ENCODE assay signal across 15 mouse cellular contexts in the genomic region with DNA sequence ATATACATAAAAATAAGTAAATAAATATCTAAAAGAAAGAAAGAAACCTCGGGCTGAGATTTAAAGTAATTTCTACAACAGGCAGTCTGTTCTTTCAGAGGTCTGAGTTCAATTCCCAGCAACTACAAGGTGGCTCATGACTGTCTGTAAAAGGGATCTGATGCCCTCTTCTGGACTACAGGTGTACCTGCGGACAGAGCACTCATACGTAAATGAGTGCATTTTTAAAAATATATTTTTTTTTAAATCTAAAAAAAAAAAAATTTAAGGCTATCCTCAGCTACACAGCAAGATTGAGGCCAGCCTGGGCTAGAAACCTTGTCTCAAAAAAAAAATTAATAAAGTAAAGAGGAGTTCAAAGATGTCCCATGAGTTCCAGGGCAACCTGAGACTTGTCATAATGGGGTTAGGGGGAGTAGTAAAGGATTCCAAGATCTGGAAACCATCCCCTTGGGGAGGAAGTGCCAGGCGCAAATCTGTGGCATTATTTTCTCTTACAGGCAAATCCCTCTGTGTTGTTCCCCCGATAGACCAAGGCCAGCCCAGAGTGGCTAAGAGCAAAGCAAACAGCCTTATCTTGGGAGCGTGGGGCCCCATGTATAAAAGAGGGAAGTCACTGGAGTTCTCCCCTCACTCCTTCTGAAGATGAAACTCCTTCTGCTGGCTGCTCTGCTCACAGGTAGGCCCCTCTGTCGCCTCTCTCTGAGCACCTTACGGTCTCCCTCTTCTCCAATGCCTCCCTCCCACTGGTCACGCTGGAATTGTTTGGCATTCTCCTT. TPM values are rescaled to one million over a fixed set of nuclear protein-coding genes. Genes with fewer than 3 reads are reported as not detected.
DNase-seq lines count a peak whose midpoint lies in the region; ATAC-seq and TF ChIP-seq lines count a peak whose summit lies in the region.
"Had no signal": no experiment of that assay in that cellular context is flagged by ENCODE, and none has a peak within 500 bp of the region (broad histone marks: within the 10 kb centered on the region; RNA-seq: fewer than 3 reads in every experiment).

A gene (plus strand): TSS at position 621 of the 779 bp plus-strand sequence.

- no peak for TF ChIP-seq POLR2A in cortical plate, adult 2 months (IDR thresholded peaks at IDR 0.05; ENCODE audit: extremely low read depth, insufficient read depth, low read length)

- in situ Hi-C loops in ES-E14 (cut with MboI; ENCODE audit: low sequenced_read_pairs in 2 of 2, unreplicated experiment in 2 of 2): no loop called here

- H3K4me3 ChIP-seq in left cerebral cortex, adult 2 months: no peak within 1 kb of the TSS
- peak within 1 kb of the TSS; percentile 84 to 95 for H3K4me3 ChIP-seq in ES-E14 (ENCODE audit: insufficient read depth in 1 of 2, low read depth in 1 of 2, low read length in 2 of 2, poor library complexity in 1 of 2, severe bottlenecking in 1 of 2)
- H3K4me3 ChIP-seq in cortical plate, adult 2 months (ENCODE audit: insufficient read depth, low read length): no peak within 1 kb of the TSS
- H3K4me3 ChIP-seq: embryonic facial prominence, embryonic 15.5 days; neural tube, embryonic 12.5 days had no signal

- 0 out of 2 replicates have a peak, but pooled peaks have one; percentile 46 for ATAC-seq in megakaryocyte progenitor cell, adult 5-6 weeks (replicated peaks; ENCODE audit: poor library complexity)

- no peak for DNase-seq in left cerebral cortex, adult 2 months (ENCODE audit: extremely low spot score in 1 of 2, low spot score in 2 of 2)
- DNase-seq in left cerebral cortex, postnatal 4 days: no peak
- no peak for DNase-seq in ES-E14 (ENCODE audit: low read depth, low spot score)
- DNase-seq in ovary, postnatal 14 days (ENCODE audit: low spot score): no peak
- no peak for DNase-seq in thymus, postnatal 4 days
- DNase-seq in cerebellum, postnatal 25 days: no peak
- DNase-seq: right cerebral cortex, postnatal 25 days; thymus, adult 18-20 months had no signal

- H3K36me3 ChIP-seq in ES-E14 (ENCODE audit: control insufficient read depth, insufficient read depth, low read length, poor library complexity, severe bottlenecking): peaks cover 26% of the 10 kb centered on the region
- H3K36me3 ChIP-seq: embryonic facial prominence, embryonic 15.5 days; neural tube, embryonic 12.5 days had no signal

- peak within 1 kb of the TSS; percentile 89 for H3K9ac ChIP-seq in ES-E14 (ENCODE audit: insufficient read depth, low read depth, low read length, poor library complexity, severe bottlenecking)
- H3K9ac ChIP-seq: embryonic facial prominence, embryonic 15.5 days; neural tube, embryonic 12.5 days had no signal

- peaks cover 0 to 10% of the 10 kb centered on the region in 2 experiments; a peak in 1 of 4 replicates for H3K4me1 ChIP-seq in ES-E14 (ENCODE audit: control insufficient read depth in 2 of 2, insufficient read depth in 2 of 2, low read length in 2 of 2, poor library complexity in 1 of 2)
- no peaks in the 10 kb centered on the region for H3K4me1 ChIP-seq in cortical plate, adult 2 months (ENCODE audit: control insufficient read depth, insufficient read depth, low read length)
- H3K4me1 ChIP-seq: embryonic facial prominence, embryonic 15.5 days had no signal

- intact Hi-C loops in left cerebral cortex, adult 2 months (cut with DNase I): no loop called here
- intact Hi-C loops in left cerebral cortex, postnatal 4 days (cut with DNase I): no loop called here

- H3K9me3 ChIP-seq in ES-E14 (ENCODE audit: control insufficient read depth, insufficient read depth, low read depth, low read length): no peaks in the 10 kb centered on the region
- H3K9me3 ChIP-seq: embryonic facial prominence, embryonic 15.5 days; neural tube, embryonic 12.5 days had no signal

- H3K27ac ChIP-seq in left cerebral cortex, adult 2 months: no peak within 1 kb of the TSS
- H3K27ac ChIP-seq in ES-E14 (ENCODE audit: insufficient read depth, low read depth, low read length, poor library complexity, severe bottlenecking): peak within 1 kb of the TSS; percentile 88
- H3K27ac ChIP-seq in cortical plate, adult 2 months (ENCODE audit: insufficient read depth, low read length): no peak within 1 kb of the TSS
- H3K27ac ChIP-seq: embryonic facial prominence, embryonic 15.5 days; neural tube, embryonic 12.5 days had no signal

- peak; percentile 44 for TF ChIP-seq CTCF in left cerebral cortex, adult 2 months (IDR thresholded peaks at IDR 0.05)
- TF ChIP-seq CTCF in cortical plate, adult 2 months (IDR thresholded peaks at IDR 0.05; ENCODE audit: extremely low read depth, insufficient read depth, low read length): peak; percentile 15; the same call in 1 of the 2 replicates

TF ChIP-seq in ES-E14, 5 proteins besides CTCF, POLR2A, EP300 and RAD21:
- no peak for TF ChIP-seq CHD2 (IDR thresholded peaks at IDR 0.05; ENCODE audit: low read depth, low read length)
- no peak for TF ChIP-seq MAFK (IDR thresholded peaks at IDR 0.05; ENCODE audit: insufficient read depth, low read depth, low read length)
- no peak; the same call in 1 of the 2 replicates for TF ChIP-seq ZNF384 (IDR thresholded peaks at IDR 0.05; ENCODE audit: low read depth, low read length)
- no peak for TF ChIP-seq HCFC1 (IDR thresholded peaks at IDR 0.05; ENCODE audit: borderline replicate concordance, insufficient read depth, low read length)
- TF ChIP-seq ZC3H11A (IDR thresholded peaks at IDR 0.05; ENCODE audit: borderline replicate concordance, low read depth, low read length): no peak

RNA-seq across cellular contexts. Expression of the gene that starts here (rescaled TPM):
- total RNA-seq in left cerebral cortex, adult 2 months (2021): not detected
- total RNA-seq in left cerebral cortex, postnatal 4 days (2021): not detected
- 31.1 and 36.6 TPM in 2 replicates for total RNA-seq in ES-E14 (2012; rRNA removed)
- not detected in 2 replicates for polyA plus RNA-seq in cortical plate, adult 2 months (2012; rRNA removed)
- not detected in 2 replicates for total RNA-seq in megakaryocyte progenitor cell, adult 5-6 weeks (2015)
- total RNA-seq in megakaryocyte progenitor cell, adult 5-6 weeks (2017): not detected in 2 replicates
- total RNA-seq: layer of hippocampus, adult 8-10 months had no signal
- polyA plus RNA-seq: embryonic facial prominence, embryonic 15.5 days; heart, embryonic 14.5 days; limb, embryonic 11.5 days; neural tube, embryonic 12.5 days had no signal

Comparison
In these comparisons a context has a peak if more than half of its experiments do, and no peak if none do; other contexts are left out.
1. RNA of the gene that starts here (total RNA-seq): 31.1 to 36.6 TPM in ES-E14; not detected in left cerebral cortex, adult 2 months, not detected in left cerebral cortex, postnatal 4 days and not detected in megakaryocyte progenitor cell, adult 5-6 weeks; every median in the first group is over 10 times any median in the second.
2. Peak in ATAC-seq in megakaryocyte progenitor cell, adult 5-6 weeks; RNA of the gene not detected or under 1 TPM.
3. H3K4me3 ChIP-seq: peak in ES-E14 (2 of 2); none in left cerebral cortex, adult 2 months (single experiment) and cortical plate, adult 2 months (single experiment).